Mouse (Mus musculus) lung, adult 2 months (tissue): ENCODE results near the gene Ehd1.

Experiments
- CTCF ChIP-seq: fragments of 200-500 bp; IDR thresholded peaks from 2 replicates; pipeline ENCODE4 v1.5.1; 2011; ENCODE audit warnings: mild to moderate bottlenecking, low read length, control low read depth; ENCODE audit not compliant: insufficient read depth
- POLR2A ChIP-seq: fragments of 200-500 bp; IDR thresholded peaks from 2 replicates; pipeline ENCODE4 v1.6.1; 2011; ENCODE audit warnings: low read depth, mild to moderate bottlenecking, control low read depth, low read length, borderline replicate concordance; ENCODE audit errors: extremely low read depth

DNA sequence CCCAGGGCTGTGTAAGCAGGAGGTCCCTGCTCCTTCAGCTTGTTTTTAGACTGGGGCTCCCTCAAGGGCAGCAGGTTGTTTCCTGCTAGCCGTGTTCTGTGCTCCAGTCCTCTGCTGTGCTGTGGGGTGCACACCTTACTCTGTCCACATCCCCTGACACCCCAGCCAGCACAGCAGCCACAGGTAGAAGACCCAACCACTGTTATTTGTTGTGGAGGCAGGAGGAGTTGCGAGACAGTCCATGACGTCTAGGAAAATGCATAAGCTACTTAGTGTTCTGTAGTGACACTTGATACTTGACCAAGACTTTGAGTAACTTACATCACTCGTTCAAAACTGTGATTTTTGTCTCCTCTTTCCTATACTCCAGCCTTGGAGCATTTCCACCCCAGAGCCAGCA, 22.5 kb downstream of the Ehd1 start:
- TF ChIP-seq CTCF (no peak), POLR2A (no peak)
